Mouse (Mus musculus): ENCODE results near the gene Krt222. TPM values are rescaled to one million over a fixed set of nuclear protein-coding genes. Genes with fewer than 3 reads are reported as not detected.

Krt222 gene
- total RNA-seq, 2 experiments from 2014 or later: not detected

DNA sequence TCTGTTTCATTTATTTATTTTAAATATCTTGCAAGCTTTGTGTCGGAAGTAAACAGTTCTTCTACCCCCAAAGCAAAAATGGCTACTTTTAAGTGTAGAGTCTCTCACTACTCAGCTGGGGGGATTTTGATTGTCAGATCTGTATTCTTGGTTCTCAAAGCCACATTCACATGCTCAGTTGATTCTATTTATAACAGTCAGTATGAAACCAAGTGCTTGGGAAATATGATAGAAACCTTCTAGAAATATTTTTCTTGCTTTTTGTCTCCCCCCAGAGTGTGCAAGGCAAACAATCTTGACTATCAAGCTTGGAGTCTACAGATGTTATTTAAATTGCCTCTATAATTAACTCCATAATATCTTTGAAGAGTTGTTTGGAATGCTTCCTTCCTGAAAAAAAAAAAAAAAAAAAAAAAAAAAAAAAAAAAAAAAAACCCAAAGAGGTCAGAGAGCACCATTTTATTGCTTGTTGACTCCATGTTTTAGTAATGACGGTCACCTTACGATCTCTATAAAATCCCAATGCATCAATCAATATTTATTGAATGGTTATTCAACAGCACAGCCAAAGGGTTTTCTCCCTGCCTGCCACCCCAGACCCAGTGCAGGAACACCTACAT is 575 bp downstream of the Krt222 start:
- ATAC-seq (replicated peaks; ENCODE audit: low FRiP score, low TSS enrichment, poor library complexity, severe bottlenecking): no peak

DNA sequence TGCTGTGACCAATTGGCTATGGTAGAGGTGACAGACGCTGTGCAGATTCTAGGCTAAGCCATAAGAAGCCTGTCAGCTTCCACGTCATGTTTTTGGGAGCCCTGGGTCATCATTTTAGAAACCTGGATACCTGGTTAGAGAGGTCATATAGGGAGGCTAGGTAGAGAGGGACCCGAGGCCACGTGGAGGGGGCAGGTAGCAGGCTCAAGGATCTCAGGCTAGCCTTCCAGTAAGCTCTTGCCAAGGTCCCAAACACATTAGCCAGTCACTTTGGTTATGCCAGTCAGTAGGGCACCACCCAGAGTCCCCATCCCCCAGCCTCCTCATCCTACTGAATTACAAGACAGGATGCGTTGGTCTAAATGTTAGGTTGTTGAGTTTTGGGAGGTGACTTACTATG is 1.8 kb downstream of the Krt222 start:
- ATAC-seq (replicated peaks; ENCODE audit: low FRiP score, low TSS enrichment, poor library complexity, severe bottlenecking): no peak

- peak; percentile 59; the same call in 1 of the 2 replicates for ATAC-seq (replicated peaks; ENCODE audit: low FRiP score, low TSS enrichment, poor library complexity, severe bottlenecking)
Measured at GRCm38 (mm10) chr11:99238468-99238867, 5.4 kb downstream of the Krt222 start.

GRCm38 (mm10) chr11:99231049-99231816 is 12.7 kb downstream of the Krt222 start:
- ATAC-seq (replicated peaks; ENCODE audit: low FRiP score, low TSS enrichment, poor library complexity, severe bottlenecking): peak; percentile 4; the same call in 1 of the 2 replicates

DNA sequence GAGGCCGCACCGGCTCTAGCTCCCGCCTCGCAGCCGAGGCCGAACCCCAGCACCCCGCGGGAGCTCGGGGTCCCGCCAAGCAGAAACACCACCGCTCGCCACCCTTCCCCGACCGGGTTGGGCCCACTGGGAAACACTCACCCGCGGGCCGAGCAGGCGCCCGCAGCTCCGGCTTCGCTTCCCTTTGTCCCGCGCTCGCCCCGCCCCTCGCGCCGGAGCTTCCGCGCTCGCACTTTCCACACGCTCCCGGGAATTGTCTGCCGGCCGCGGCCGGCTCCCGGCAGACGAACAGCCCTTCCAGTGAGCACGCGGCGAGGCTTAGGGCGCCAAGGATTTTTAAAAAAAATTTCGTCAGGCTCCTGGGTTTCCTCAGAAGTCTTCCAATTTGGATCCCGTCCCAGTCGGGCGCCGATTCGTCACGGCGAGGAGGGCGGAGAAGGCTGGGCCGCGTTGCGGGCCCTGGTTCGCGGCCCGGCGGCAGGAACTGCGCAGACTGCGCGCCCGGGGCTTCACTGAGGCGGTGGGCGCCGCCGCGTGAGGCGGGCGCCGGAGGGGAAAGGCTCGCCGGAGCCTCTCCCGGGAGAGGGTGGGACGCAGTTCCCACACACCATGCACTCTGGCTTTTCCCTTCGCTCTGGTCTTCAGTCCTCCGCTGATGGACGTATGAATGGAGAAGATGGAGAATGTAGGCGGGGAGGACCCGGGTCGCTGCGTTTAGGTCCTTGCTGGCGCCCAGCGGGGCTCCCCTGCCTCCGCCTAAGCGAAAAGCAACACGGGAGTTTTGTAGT is 13.4 kb downstream of the Krt222 start, which contains the start of gene Smarce1:
Gene Smarce1 (minus strand): TSS at position 757 of the 788 bp plus-strand sequence.
- peak; percentile 71 for ATAC-seq (replicated peaks; ENCODE audit: low FRiP score, low TSS enrichment, poor library complexity, severe bottlenecking)

DNA sequence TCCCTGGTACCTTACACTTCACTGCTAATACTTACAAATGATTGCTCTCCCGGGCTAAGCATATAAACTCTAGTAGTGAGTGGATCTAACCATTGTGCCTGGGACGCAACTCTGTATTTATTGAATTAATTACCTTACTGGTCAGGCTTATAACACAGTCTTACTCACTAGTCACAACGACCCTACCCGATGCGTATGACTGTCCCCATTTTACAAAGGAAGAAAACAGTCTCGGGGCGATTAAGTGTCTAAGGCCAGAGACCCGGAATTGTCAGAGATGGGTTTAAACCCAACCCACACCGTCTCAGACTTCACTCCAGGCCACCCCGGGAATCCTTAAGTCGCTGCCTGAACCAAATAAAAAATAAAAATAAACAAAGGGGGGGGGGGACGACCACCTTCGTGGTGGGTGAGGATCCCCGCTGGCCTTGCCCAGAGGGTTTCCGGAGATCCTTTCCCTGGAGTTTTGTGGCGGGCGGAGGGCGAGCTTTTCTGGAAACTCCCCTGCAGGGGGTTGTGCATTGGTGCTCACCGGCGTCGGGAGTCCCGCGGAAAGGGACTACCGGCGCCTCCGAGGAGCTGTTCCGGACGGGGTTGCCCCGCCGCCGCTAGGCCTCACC is 14.1 kb downstream of the Krt222 start:
- ATAC-seq (replicated peaks; ENCODE audit: low FRiP score, low TSS enrichment, poor library complexity, severe bottlenecking): peak; percentile 45; the same call in 1 of the 2 replicates

- ATAC-seq (replicated peaks; ENCODE audit: low FRiP score, low TSS enrichment, poor library complexity, severe bottlenecking): no peak
Measured at GRCm38 (mm10) chr11:99226298-99226697, 17.6 kb downstream of the Krt222 start.

- no peak for ATAC-seq (replicated peaks; ENCODE audit: low FRiP score, low TSS enrichment, poor library complexity, severe bottlenecking)
Measured at GRCm38 (mm10) chr11:99223310-99223709, 20.6 kb downstream of the Krt222 start.

DNA sequence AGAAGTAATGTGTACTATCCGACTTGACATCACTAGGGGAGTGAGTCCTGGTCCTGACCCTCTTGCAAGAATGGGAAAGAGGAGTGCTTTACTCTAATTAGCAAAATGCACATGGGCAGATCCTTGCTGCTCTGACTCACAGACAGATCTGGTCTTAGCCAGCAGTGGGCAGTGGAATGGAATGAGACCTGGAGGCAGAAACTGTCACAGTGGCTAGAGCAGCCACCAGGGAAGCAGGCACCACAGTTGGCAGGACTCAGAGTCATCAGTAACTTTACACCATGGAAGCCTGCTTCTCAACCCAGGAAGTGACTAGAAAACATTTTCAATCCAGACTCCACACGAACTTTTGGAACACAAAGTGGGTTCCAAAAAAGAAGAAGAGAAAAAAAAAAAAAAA is 22.1 kb downstream of the Krt222 start:
- ATAC-seq (replicated peaks; ENCODE audit: low FRiP score, low TSS enrichment, poor library complexity, severe bottlenecking): no peak

DNA sequence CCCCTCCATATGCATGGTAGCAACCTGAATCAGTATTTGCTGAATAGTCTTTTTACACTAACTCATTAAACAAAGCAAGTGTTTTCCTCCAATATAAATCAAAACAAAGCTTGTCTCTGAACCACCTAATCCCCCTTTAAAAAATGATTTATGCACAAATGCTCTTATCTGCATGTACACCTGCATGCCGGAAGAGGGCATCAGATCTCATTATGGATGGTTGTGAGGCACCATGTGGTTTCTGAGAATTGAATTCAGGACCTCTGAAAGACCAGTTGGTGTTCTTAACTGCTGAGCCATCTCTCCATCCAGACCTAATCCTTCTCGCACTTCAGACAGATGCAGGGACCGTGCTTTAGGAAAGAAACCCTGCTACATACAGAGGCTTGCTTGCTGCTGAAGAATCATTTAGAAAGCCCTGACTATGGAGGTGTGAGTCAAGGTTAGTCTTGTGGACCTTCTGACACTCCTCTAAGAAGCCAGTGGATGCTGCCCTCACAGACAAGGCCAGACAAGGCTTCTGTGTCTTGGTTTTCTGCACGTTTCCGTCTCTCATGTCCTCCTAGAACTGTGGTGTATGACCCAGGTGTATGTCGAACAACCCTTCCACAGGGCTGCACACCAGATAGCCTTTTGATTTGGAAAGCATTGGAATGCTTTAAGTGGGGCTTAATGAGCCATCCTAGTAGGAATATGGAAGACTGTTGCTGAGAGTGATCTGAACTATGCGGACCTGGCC is 26.5 kb downstream of the Krt222 start:
- no peak for ATAC-seq (replicated peaks; ENCODE audit: low FRiP score, low TSS enrichment, poor library complexity, severe bottlenecking)

- ATAC-seq (replicated peaks; ENCODE audit: low FRiP score, low TSS enrichment, poor library complexity, severe bottlenecking): no peak
Measured at GRCm38 (mm10) chr11:99216181-99216580, 27.7 kb downstream of the Krt222 start.

DNA sequence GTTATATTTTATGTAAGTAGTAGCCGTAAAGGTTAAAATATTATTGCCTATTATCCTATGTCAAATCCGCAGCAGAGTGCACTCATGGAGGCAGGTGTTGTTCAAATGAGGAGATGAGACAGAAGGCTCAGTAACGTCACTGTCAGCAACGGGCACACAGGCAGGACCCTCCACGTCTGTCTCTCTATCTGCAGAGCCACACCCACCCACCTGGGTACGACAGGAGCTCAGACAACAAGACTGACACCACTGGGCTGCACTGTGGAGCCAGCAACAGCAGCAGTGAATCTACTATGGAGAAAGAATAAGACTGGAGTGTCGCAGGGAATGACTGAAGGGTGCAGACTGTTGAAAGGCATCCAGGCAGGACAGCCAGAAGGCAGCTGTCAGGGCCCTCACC is 31.2 kb downstream of the Krt222 start:
- ATAC-seq (replicated peaks; ENCODE audit: low FRiP score, low TSS enrichment, poor library complexity, severe bottlenecking): no peak

DNA sequence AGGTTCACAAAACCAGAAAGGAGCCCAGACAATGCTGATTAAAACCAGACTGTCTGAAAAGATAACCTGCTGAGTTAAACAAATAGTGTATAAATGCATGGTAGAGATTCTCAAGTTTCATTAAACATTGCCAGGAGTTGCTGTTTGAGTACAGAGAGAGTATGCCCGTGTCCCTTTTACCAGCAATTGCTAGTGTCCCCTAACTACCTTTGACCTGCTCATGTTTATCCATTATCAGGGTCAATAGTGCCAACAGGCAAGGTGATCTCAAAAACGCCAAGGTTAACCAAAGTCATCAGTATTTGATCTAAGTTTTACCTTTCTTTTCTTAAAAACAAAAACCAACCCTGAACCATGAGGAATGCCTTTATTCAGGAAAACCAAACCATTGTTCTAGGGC is 31.9 kb downstream of the Krt222 start:
- no peak for ATAC-seq (replicated peaks; ENCODE audit: low FRiP score, low TSS enrichment, poor library complexity, severe bottlenecking)

DNA sequence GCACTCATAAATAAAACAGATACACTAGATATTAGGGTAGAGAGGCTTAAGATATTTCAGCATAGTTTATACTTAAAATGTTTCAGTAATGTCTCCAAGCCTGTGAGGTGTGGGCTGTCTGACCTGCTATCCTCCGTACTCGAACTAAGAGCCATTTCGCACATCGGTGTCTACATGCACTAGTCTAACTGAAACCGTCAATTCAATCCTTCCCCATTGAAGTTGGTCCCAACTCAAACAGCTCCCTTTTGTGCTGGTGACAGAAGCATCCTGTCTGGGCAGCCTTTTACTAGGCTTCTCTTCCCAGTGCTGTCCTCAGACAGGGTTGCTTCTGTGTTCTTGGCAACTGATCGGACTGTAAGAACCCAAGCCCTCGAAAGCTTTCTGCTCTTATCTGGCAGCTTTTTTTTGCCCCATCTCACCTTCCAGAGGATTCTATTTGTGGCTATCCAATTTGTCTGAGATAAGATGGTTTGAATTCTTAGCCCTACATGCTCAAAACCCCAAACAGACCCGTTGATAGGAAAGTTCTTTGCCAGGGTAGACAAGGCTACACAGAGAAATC is 35.7 kb downstream of the Krt222 start:
- no peak for ATAC-seq (replicated peaks; ENCODE audit: low FRiP score, low TSS enrichment, poor library complexity, severe bottlenecking)

GRCm38 (mm10) chr11:99207449-99207848 is 36.4 kb downstream of the Krt222 start:
- no peak for ATAC-seq (replicated peaks; ENCODE audit: low FRiP score, low TSS enrichment, poor library complexity, severe bottlenecking)

DNA sequence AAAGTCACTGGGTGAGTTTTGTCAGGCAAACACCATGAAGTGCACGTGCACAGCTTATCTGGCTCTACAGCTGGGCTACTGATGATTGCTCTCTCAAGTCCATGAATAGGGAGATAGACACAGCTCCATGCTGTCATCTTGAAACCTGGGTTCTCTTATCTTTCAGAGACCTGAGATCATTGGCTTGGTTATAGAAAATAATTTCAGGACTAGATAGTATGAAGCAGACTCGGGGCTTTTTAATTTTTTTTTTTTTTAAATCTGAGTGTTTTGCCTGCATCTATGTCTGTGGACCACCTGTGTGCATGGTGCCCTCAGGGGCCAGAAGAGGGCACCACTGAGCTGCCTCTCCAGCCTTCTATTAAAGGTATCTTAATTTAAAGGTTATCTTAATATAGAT is 36.9 kb downstream of the Krt222 start:
- peak; percentile 96 for ATAC-seq (replicated peaks; ENCODE audit: low FRiP score, low TSS enrichment, poor library complexity, severe bottlenecking)

DNA sequence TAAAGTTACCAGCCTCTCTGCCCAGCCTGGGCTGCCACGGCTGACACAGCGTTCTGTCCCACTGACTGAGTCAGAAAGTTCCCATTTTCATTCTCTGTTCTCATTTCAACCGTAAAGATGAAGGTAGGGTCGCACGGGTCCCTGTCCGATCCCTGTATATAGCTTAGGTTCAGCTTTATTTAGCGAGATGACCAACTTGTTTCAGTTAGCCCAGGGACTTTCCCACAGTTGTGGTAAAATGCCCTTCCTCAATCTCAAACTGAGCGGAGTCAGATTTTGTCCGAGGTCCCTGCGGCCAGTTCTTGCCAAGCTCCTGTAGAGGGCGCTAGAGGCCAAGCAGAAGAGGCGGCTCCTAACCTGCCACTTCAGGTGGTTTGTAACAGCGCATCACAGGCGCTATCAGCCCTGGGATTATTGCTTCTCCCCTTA is 54.7 kb downstream of the Krt222 start:
- peak; percentile 88 for ATAC-seq (replicated peaks; ENCODE audit: low FRiP score, low TSS enrichment, poor library complexity, severe bottlenecking)

- ATAC-seq (replicated peaks; ENCODE audit: low FRiP score, low TSS enrichment, poor library complexity, severe bottlenecking): no peak
Measured at GRCm38 (mm10) chr11:99187348-99187747, 56.5 kb downstream of the Krt222 start.

GRCm38 (mm10) chr11:99186836-99187235 is 57.0 kb downstream of the Krt222 start:
- no peak for ATAC-seq (replicated peaks; ENCODE audit: low FRiP score, low TSS enrichment, poor library complexity, severe bottlenecking)
